Mouse (Mus musculus): ENCODE measurements around the gene Cox11.

GRCm38 (mm10) chr11:90690361-90690760, 52.4 kb downstream of the Cox11 start:
- TF ChIP-seq CTCF (IDR thresholded peaks at IDR 0.05; ENCODE audit: control insufficient read depth, insufficient read depth, insufficient read length) = no peak
- no peak for TF ChIP-seq USF1 (IDR thresholded peaks at IDR 0.05; ENCODE audit: low read depth)
- no peak for TF ChIP-seq CEBPB (IDR thresholded peaks at IDR 0.05; ENCODE audit: low read depth)
- no peak for TF ChIP-seq MYOG (IDR thresholded peaks at IDR 0.05; ENCODE audit: control insufficient read depth, extremely low read depth, insufficient read length)
- no peak for TF ChIP-seq MAX (IDR thresholded peaks at IDR 0.05)
- TF ChIP-seq MYOD1 (IDR thresholded peaks at IDR 0.05; ENCODE audit: control insufficient read depth, insufficient read length, low read depth) = no peak
